Mouse (Mus musculus): ENCODE data around the gene AW822073. TPM values are rescaled to one million over a fixed set of nuclear protein-coding genes. Genes with fewer than 3 reads are reported as not detected.
"Not testable (repeated sequence)": the region's sequence is repeated elsewhere in the genome, so short reads cannot be mapped to it uniquely, and the experiment has no call there.

The AW822073 gene
- not detected in 2 replicates for polyA plus RNA-seq (2015; fragmentation: Nextera tagmentation; extraction: Ambion mirVana)

GRCm38 (mm10) chr10:58224827-58225785 is at the start of gene AW822073:
Gene AW822073, minus strand, starts transcription at chr10:58224930.
- not testable (repeated sequence) for H3K4me1 ChIP-seq; H3K27ac ChIP-seq (replicated peaks); H3K9ac ChIP-seq; H3K4me3 ChIP-seq; H3K9me3 ChIP-seq; H3K27me3 ChIP-seq (replicated peaks); H3K4me2 ChIP-seq; H3K36me3 ChIP-seq; ATAC-seq (ENCODE audit: extremely low read depth, insufficient number of reproducible peaks, low FRiP score, low TSS enrichment)
- 77% methylated on average over 18 of the region's 18 CpGs for WGBS

- Histone ChIP-seq H3K4me3 (no peak overlapping the region), H3K4me1 (peaks cover 20% of the 10 kb centered on the region), H3K9me3 (no peaks in the 10 kb centered on the region), H3K9ac (no peak overlapping the region), H3K27me3 (replicated peaks) (no peaks in the 10 kb centered on the region), H3K36me3 (peaks cover 52% of the 10 kb centered on the region), H3K27ac (replicated peaks) (no peak overlapping the region), H3K4me2 (no peak overlapping the region)
- no peak for ATAC-seq (ENCODE audit: extremely low read depth, insufficient number of reproducible peaks, low FRiP score, low TSS enrichment)
- 54% methylated on average over 5 of the region's 5 CpGs for WGBS
Observed at GRCm38 (mm10) chr10:58258466-58258865, 33.7 kb upstream of the AW822073 start.

GRCm38 (mm10) chr10:58255954-58256353 is 31.2 kb upstream of the AW822073 start:
- 5% methylated on average over 4 of the region's 4 CpGs for WGBS
- Histone ChIP-seq H3K4me1 (peaks cover 20% of the 10 kb centered on the region), H3K4me3 (peak overlapping the region; percentile 75), H3K27me3 (replicated peaks) (no peaks in the 10 kb centered on the region), H3K36me3 (peaks cover 31% of the 10 kb centered on the region), H3K4me2 (peak overlapping the region; percentile 69), H3K27ac (replicated peaks) (peak overlapping the region; percentile 75), H3K9me3 (no peaks in the 10 kb centered on the region), H3K9ac (peak overlapping the region; percentile 89)
- ATAC-seq (ENCODE audit: extremely low read depth, insufficient number of reproducible peaks, low FRiP score, low TSS enrichment), result no peak

- Histone ChIP-seq H3K27ac (replicated peaks) (peak within 1 kb of the TSS; percentile 75), H3K4me1 (peaks cover 20% of the 10 kb centered on the region), H3K4me3 (peak within 1 kb of the TSS; percentile 75), H3K4me2 (peak within 1 kb of the TSS; percentile 69), H3K9me3 (no peaks in the 10 kb centered on the region), H3K36me3 (peaks cover 25% of the 10 kb centered on the region), H3K27me3 (replicated peaks) (no peaks in the 10 kb centered on the region), H3K9ac (peak within 1 kb of the TSS; percentile 89)
- peak; percentile 84 for ATAC-seq (ENCODE audit: extremely low read depth, insufficient number of reproducible peaks, low FRiP score, low TSS enrichment)
- under 1% methylated on average over 56 of the region's 58 CpGs for WGBS
Observed at GRCm38 (mm10) chr10:58255213-58255892, 30.6 kb upstream of the AW822073 start, which contains the start of gene Gcc2. Gene Gcc2, plus strand, starts transcription at chr10:58255497.

- Histone ChIP-seq H3K27ac (replicated peaks) (no peak overlapping the region; the same call in 1 of the 2 replicates), H3K4me1 (peaks cover 20% of the 10 kb centered on the region), H3K4me3 (peak overlapping the region; percentile 75), H3K36me3 (peaks cover 19% of the 10 kb centered on the region), H3K9me3 (no peaks in the 10 kb centered on the region), H3K9ac (peak overlapping the region; percentile 89), H3K4me2 (peak overlapping the region; percentile 69), H3K27me3 (replicated peaks) (no peaks in the 10 kb centered on the region)
- peak; percentile 10; the same call in 1 of the 2 replicates for ATAC-seq (ENCODE audit: extremely low read depth, insufficient number of reproducible peaks, low FRiP score, low TSS enrichment)
- WGBS, result 40% methylated on average over 6 of the region's 6 CpGs
Observed at GRCm38 (mm10) chr10:58254635-58255175, 30.0 kb upstream of the AW822073 start.

GRCm38 (mm10) chr10:58249535-58249934 is 24.8 kb upstream of the AW822073 start:
- Histone ChIP-seq H3K27me3 (replicated peaks) (no peaks in the 10 kb centered on the region), H3K9me3 (no peaks in the 10 kb centered on the region; the same call in 1 of the 2 replicates), H3K27ac (replicated peaks) (no peak overlapping the region), H3K9ac (no peak overlapping the region), H3K4me2 (no peak overlapping the region), H3K4me1 (peaks cover under 1% of the 10 kb centered on the region), H3K36me3 (no peaks in the 10 kb centered on the region), H3K4me3 (no peak overlapping the region)
- ATAC-seq (ENCODE audit: extremely low read depth, insufficient number of reproducible peaks, low FRiP score, low TSS enrichment), result no peak
- WGBS, result 23% methylated on average over 1 of the region's 1 CpGs

GRCm38 (mm10) chr10:58238984-58239740 is 14.4 kb upstream of the AW822073 start:
- H3K4me3 ChIP-seq; H3K4me1 ChIP-seq; H3K27ac ChIP-seq (replicated peaks); H3K36me3 ChIP-seq; H3K4me2 ChIP-seq; H3K27me3 ChIP-seq (replicated peaks); H3K9me3 ChIP-seq; H3K9ac ChIP-seq: not testable (repeated sequence)
- ATAC-seq (ENCODE audit: extremely low read depth, insufficient number of reproducible peaks, low FRiP score, low TSS enrichment), result peak; percentile 76
- 73% methylated on average over 8 of the region's 8 CpGs for WGBS

GRCm38 (mm10) chr10:58236613-58237012 is 11.9 kb upstream of the AW822073 start, which contains the start of gene Gm4981:
Gene Gm4981, minus strand, starts transcription at chr10:58236701.
- ATAC-seq (ENCODE audit: extremely low read depth, insufficient number of reproducible peaks, low FRiP score, low TSS enrichment), result no peak
- Histone ChIP-seq H3K4me2 (no peak within 1 kb of the TSS), H3K27ac (replicated peaks) (no peak within 1 kb of the TSS), H3K4me3 (no peak within 1 kb of the TSS), H3K27me3 (replicated peaks) (no peaks in the 10 kb centered on the region), H3K9me3 (peaks cover 17% of the 10 kb centered on the region), H3K4me1 (no peaks in the 10 kb centered on the region), H3K9ac (no peak within 1 kb of the TSS), H3K36me3 (no peaks in the 10 kb centered on the region)
- 75% methylated on average over 10 of the region's 10 CpGs for WGBS

- not testable (repeated sequence) for H3K9ac ChIP-seq; H3K4me2 ChIP-seq; H3K4me3 ChIP-seq; H3K27ac ChIP-seq (replicated peaks); H3K27me3 ChIP-seq (replicated peaks); H3K4me1 ChIP-seq; H3K36me3 ChIP-seq; ATAC-seq (ENCODE audit: extremely low read depth, insufficient number of reproducible peaks, low FRiP score, low TSS enrichment)
- H3K9me3 ChIP-seq, result peaks cover 22% of the 10 kb centered on the region
- WGBS, result 64% methylated on average over 4 of the region's 4 CpGs
Observed at GRCm38 (mm10) chr10:58234985-58235384, 10.3 kb upstream of the AW822073 start.

GRCm38 (mm10) chr10:58233740-58234121 is 9.0 kb upstream of the AW822073 start:
- peaks cover 18% of the 10 kb centered on the region for H3K9me3 ChIP-seq
- peak; percentile 1; the same call in 1 of the 2 replicates for ATAC-seq (ENCODE audit: extremely low read depth, insufficient number of reproducible peaks, low FRiP score, low TSS enrichment)
- H3K4me1 ChIP-seq; H3K27ac ChIP-seq (replicated peaks); H3K36me3 ChIP-seq; H3K4me2 ChIP-seq; H3K9ac ChIP-seq; H3K4me3 ChIP-seq; H3K27me3 ChIP-seq (replicated peaks): not testable (repeated sequence)

Measured in heart, embryonic 13.5 days (tissue).